Mouse (Mus musculus) embryonic fibroblast, embryonic 13.5 days (primary cell): ENCODE results near the gene Hoxd3.

Experiments used
- CTCF ChIP-seq: IDR thresholded peaks from 2 replicates; pipeline ENCODE4 v1.5.1; 2011; ENCODE audit warnings: mild to moderate bottlenecking, control low read depth, low read length, moderate library complexity, borderline replicate concordance; ENCODE audit not compliant: insufficient read depth
- POLR2A ChIP-seq: IDR thresholded peaks from 2 replicates; pipeline ENCODE4 v1.6.1; 2011; ENCODE audit warnings: low read depth, mild to moderate bottlenecking, control low read depth, low read length, moderate library complexity

GRCm38 (mm10) chr2:74750731-74751250 is 39.1 kb downstream of the Hoxd3 start:
- TF ChIP-seq CTCF (no peak), POLR2A (no peak)
